Mouse (Mus musculus) E14TG2a.4 (cell line): ENCODE measurements around the gene Nlrp4f.
A peak's percentile ranks its signal among the peaks of the same experiment; 100 is the strongest.

ENCODE experiments used
- CTCF ChIP-seq: conservative IDR thresholded peaks from 2 replicates; pipeline ENCODE4 v1.5.1; 2014; ENCODE audit warnings: low read length
- NANOG ChIP-seq: IDR thresholded peaks from 2 replicates; pipeline ENCODE4 v1.6.1; 2014; ENCODE audit warnings: borderline replicate concordance, low read length, mixed read lengths
- POU5F1 ChIP-seq: IDR thresholded peaks from 2 replicates; pipeline ENCODE4 v1.6.1; 2014; ENCODE audit warnings: low read length, borderline replicate concordance

GRCm38 (mm10) chr13:65243273-65243672 lies 37.5 kb upstream of the Nlrp4f start:
- peak; percentile 40 for TF ChIP-seq CTCF
- no peak for TF ChIP-seq POU5F1
- TF ChIP-seq NANOG = no peak
